Mouse (Mus musculus) CD4-positive, CD25-positive, alpha-beta regulatory T cell, adult 9 weeks (primary cell): ENCODE data around the gene Gm20767. TPM values are rescaled to one million over a fixed set of nuclear protein-coding genes. Genes with fewer than 3 reads are reported as not detected.

Experiments
- polyA plus RNA-seq: library from polyadenylated mRNA; unstranded; fragments of 100-300 nt; shearing (Covaris generic); gene quantifications from one replicate; pipeline ENCODE4 v1.2.1, GENCODE M21; 2017

Gm20767 gene
- not detected for polyA plus RNA-seq

GRCm38 (mm10) chr13:120139946-120140345 lies at the start of gene Gm20767:
Gene Gm20767, plus strand, starts transcription at chr13:120140246.

GRCm38 (mm10) chr13:120172133-120172532 lies 32.1 kb downstream of the Gm20767 start, which contains the start of gene Gm21818:
Gene Gm21818, plus strand, starts transcription at chr13:120172433.

Other genes starting within 250 kb of the Gm20767 start
- gene Tcstv1, start 245.5 kb upstream of the Gm20767 start, polyA plus RNA-seq, result not detected
- gene Gm21761, start 211.0 kb upstream of the Gm20767 start, polyA plus RNA-seq, result not detected
- not detected for gene B020031M17Rik, start 189.4 kb upstream of the Gm20767 start, polyA plus RNA-seq
- not detected for gene Gm36079, start 113.2 kb upstream of the Gm20767 start, polyA plus RNA-seq
- not detected for gene Gm21188, start 88.1 kb upstream of the Gm20767 start, polyA plus RNA-seq
- not detected for gene Gm21818, start 32.2 kb downstream of the Gm20767 start, polyA plus RNA-seq
- not detected for gene Gm21762, start 75.7 kb downstream of the Gm20767 start, polyA plus RNA-seq
- not detected for gene Gm21731, start 98.9 kb downstream of the Gm20767 start, polyA plus RNA-seq
- gene AF067061, start 122.9 kb downstream of the Gm20767 start, polyA plus RNA-seq, result not detected
- gene BC147527, start 160.1 kb downstream of the Gm20767 start, polyA plus RNA-seq, result 94.0 TPM
- gene Tcstv3, start 176.6 kb downstream of the Gm20767 start, polyA plus RNA-seq, result 0.57 TPM